Mouse (Mus musculus) hindbrain, embryonic 10.5 days (tissue): ENCODE measurements at regions not wholly inside any gene's neighbourhood (a gene's known extent, or its start where the extent isn't known, plus 50 kb on each side); places are given as distances from the start of the nearest gene placed in this dataset.

Experiments used
- DNase-seq: peaks from one replicate; pipeline ENCODE4 v3.0.0-alpha.2; 2017; ENCODE audit warnings: low spot score
- H3K27ac ChIP-seq: fragments of 300-500 bp; sonication (generic); 2 replicates; pipeline ENCODE4 v1.5.1; 2016; ENCODE audit warnings: mild to moderate bottlenecking, moderate library complexity
- H3K27me3 ChIP-seq: fragments of 300-500 bp; sonication (generic); 2 replicates; pipeline ENCODE4 v1.6.1; 2016; ENCODE audit warnings: mild to moderate bottlenecking; ENCODE audit not compliant: poor library complexity, insufficient read depth, severe bottlenecking
- H3K36me3 ChIP-seq: fragments of 300-500 bp; sonication (generic); 2 replicates; pipeline ENCODE4 v1.6.1; 2016; ENCODE audit warnings: mild to moderate bottlenecking, moderate library complexity
- H3K4me1 ChIP-seq: fragments of 300-500 bp; sonication (generic); replicated peaks from 2 replicates; pipeline ENCODE4 v1.6.1; 2016; ENCODE audit warnings: mild to moderate bottlenecking
- H3K4me3 ChIP-seq: fragments of 300-500 bp; sonication (generic); 2 replicates; pipeline ENCODE4 v1.5.1; 2016; ENCODE audit warnings: mild to moderate bottlenecking, moderate library complexity
- H3K9me3 ChIP-seq: fragments of 300-500 bp; sonication (generic); 2 replicates; pipeline ENCODE4 v1.6.1; 2016; ENCODE audit warnings: mild to moderate bottlenecking, moderate library complexity
- WGBS: fragments of 180-500 bp; shearing (Covaris S2); methylation state at CpG from one replicate; pipeline ENCODE4 v1.1.7; 2016; 5-methylcytosine and 5-hydroxymethylcytosine counted together
- microRNA counts: library from miRNA; unstranded; fragments of <30 nt; microRNA quantifications from one replicate; lab custom pipeline; 2017

- Histone ChIP-seq H3K4me3 (no peak overlapping the region), H3K27ac (no peak overlapping the region), H3K4me1 (peaks cover 9% of the 10 kb centered on the region; the same call in 1 of the 2 replicates), H3K27me3 (no peaks in the 10 kb centered on the region), H3K36me3 (no peaks in the 10 kb centered on the region), H3K9me3 (no peaks in the 10 kb centered on the region)
- WGBS = 61% methylated on average over 3 of the region's 3 CpGs
- no peak for DNase-seq
Measured at GRCm38 (mm10) chr11:28636752-28637151, 52.6 kb upstream of the Ccdc85a start.

MicroRNAs encoded in the stretch of these regions (microRNA counts, 519-probe panel; counts per million panel counts)
- microRNA mmu-miR-216a (lab: Ali Mortazavi, UCI) (1,255 counts per million, percentile 77 among the panel's probes with 10 or more counts), microRNA mmu-miR-216b (lab: Ali Mortazavi, UCI) (3,347 counts per million, percentile 84 among the panel's probes with 10 or more counts), microRNA mmu-miR-217 (lab: Ali Mortazavi, UCI) (1,255 counts per million, percentile 77 among the panel's probes with 10 or more counts)
